ENCODE assay signal across 17 mouse cellular contexts in the genomic region with DNA sequence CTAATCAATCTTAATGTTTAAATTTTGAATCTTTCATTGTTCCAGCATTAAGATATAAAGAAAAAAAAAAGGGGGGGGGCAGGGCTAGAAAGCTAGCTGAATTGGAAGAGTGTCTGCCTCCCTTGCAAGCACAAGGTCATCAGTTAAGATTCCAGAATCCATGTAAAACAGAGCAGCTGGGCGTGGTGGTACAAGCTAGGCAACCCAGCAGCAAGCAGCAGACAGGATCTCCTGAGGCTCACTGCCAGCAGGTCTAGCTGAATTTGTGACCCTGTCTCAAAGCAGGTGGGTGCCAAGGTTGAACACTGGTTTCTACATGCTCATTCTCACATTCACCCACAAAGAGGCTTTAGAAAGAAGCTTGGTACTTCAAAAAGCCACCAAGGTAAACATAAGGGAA.
"Had no signal": no experiment of that assay in that cellular context is flagged by ENCODE, and none has a peak within 500 bp of the region (broad histone marks: within the 10 kb centered on the region; RNA-seq: fewer than 3 reads in every experiment).

No protein-coding gene starts in this region.

- H3K27me3 ChIP-seq: limb, embryonic 12.5 days; limb, embryonic 15.5 days; midbrain, embryonic 15.5 days; neural tube, embryonic 12.5 days; neural tube, embryonic 15.5 days had no signal

- H3K27ac ChIP-seq: limb, embryonic 12.5 days; limb, embryonic 15.5 days; liver, embryonic 14.5 days; macrophage; neural tube, embryonic 12.5 days; neural tube, embryonic 15.5 days had no signal

- DNase-seq: kidney, postnatal 14 days; kidney, postnatal 4 days; left cerebral cortex, postnatal 4 days; liver, postnatal 0 days; lung, embryonic 14.5 days; thymus, adult 18-20 months; thymus, postnatal 36 days had no signal

- ATAC-seq: liver, postnatal 0 days; lung, postnatal 0 days had no signal

- H3K4me3 ChIP-seq: limb, embryonic 12.5 days; limb, embryonic 15.5 days; midbrain, embryonic 12.5 days; midbrain, embryonic 15.5 days; neural tube, embryonic 12.5 days; neural tube, embryonic 15.5 days had no signal

- H3K9ac ChIP-seq: limb, embryonic 12.5 days; limb, embryonic 15.5 days; liver, embryonic 14.5 days; liver, postnatal 0 days; lung, embryonic 14.5 days; midbrain, embryonic 12.5 days; midbrain, embryonic 15.5 days; neural tube, embryonic 12.5 days; neural tube, embryonic 15.5 days had no signal

- H3K4me2 ChIP-seq: limb, embryonic 12.5 days; limb, embryonic 15.5 days; liver, embryonic 11.5 days; lung, embryonic 14.5 days; midbrain, embryonic 15.5 days; neural tube, embryonic 12.5 days; neural tube, embryonic 15.5 days had no signal

- H3K9me3 ChIP-seq: limb, embryonic 12.5 days; limb, embryonic 15.5 days; midbrain, embryonic 12.5 days; midbrain, embryonic 15.5 days; neural tube, embryonic 12.5 days; neural tube, embryonic 15.5 days had no signal

- H3K4me1 ChIP-seq: limb, embryonic 12.5 days; limb, embryonic 15.5 days; midbrain, embryonic 12.5 days; neural tube, embryonic 12.5 days; neural tube, embryonic 15.5 days had no signal
